Mouse (Mus musculus) heart, embryonic 14.5 days (tissue): ENCODE results near the gene Rnase13. TPM values are rescaled to one million over a fixed set of nuclear protein-coding genes. Genes with fewer than 3 reads are reported as not detected.

Experiments used
- ATAC-seq: fragments of 200-750 bp; cut with Nextera tagmentation; 2 replicates; pipeline ENCODE4 v1.8.0; 2017; ENCODE audit warnings: low read depth, moderate TSS enrichment; ENCODE audit not compliant: insufficient number of reproducible peaks, insufficient read depth, low FRiP score
- H3K27ac ChIP-seq, 2 experiments: fragments of 200-500 bp in 1 of 2; fragments of 300-500 bp in 1 of 2; sonication (generic) in 1 of 2; replicated peaks in 1 of 2; 2 replicates each; pipeline ENCODE4 v1.5.1; 2012 to 2014; ENCODE audit warnings: low read depth in 2 of 2, low read length in 2 of 2, control low read depth in 1 of 2, mild to moderate bottlenecking in 1 of 2, mixed read lengths in 1 of 2; ENCODE audit not compliant: control insufficient read depth in 1 of 2, insufficient read depth in 1 of 2
- H3K27me3 ChIP-seq: fragments of 300-500 bp; sonication (generic); 2 replicates; pipeline ENCODE4 v1.6.1; 2014; ENCODE audit warnings: mild to moderate bottlenecking, low read length, control low read depth; ENCODE audit not compliant: control insufficient read depth, insufficient read depth
- H3K36me3 ChIP-seq: fragments of 300-500 bp; sonication (generic); 2 replicates; pipeline ENCODE4 v1.6.1; 2014; ENCODE audit warnings: mild to moderate bottlenecking, control low read depth, low read length, mixed read lengths; ENCODE audit not compliant: control insufficient read depth, insufficient read depth
- H3K4me1 ChIP-seq, 2 experiments: fragments of 200-500 bp in 1 of 2; fragments of 300-500 bp in 1 of 2; sonication (generic) in 1 of 2; 2 replicates each; pipeline ENCODE4 v1.6.1; 2012 to 2014; ENCODE audit warnings: low read length in 2 of 2, control low read depth in 1 of 2, mixed read lengths in 1 of 2; ENCODE audit not compliant: control insufficient read depth in 2 of 2, insufficient read depth in 2 of 2
- H3K4me2 ChIP-seq: fragments of 300-500 bp; sonication (generic); 2 replicates; pipeline ENCODE4 v1.6.1; 2014; ENCODE audit warnings: mild to moderate bottlenecking, low read length
- H3K4me3 ChIP-seq, 2 experiments: fragments of 200-500 bp in 1 of 2; fragments of 300-500 bp in 1 of 2; sonication (generic) in 1 of 2; 2 replicates each; pipeline ENCODE4 v1.5.1; 2012 to 2014; ENCODE audit warnings: low read length in 2 of 2, mild to moderate bottlenecking in 2 of 2, control low read depth in 1 of 2, low read depth in 1 of 2, moderate library complexity in 1 of 2; ENCODE audit not compliant: control insufficient read depth in 1 of 2, insufficient read depth in 1 of 2
- H3K9ac ChIP-seq: fragments of 300-500 bp; sonication (generic); 2 replicates; pipeline ENCODE4 v1.6.1; 2014; ENCODE audit warnings: mild to moderate bottlenecking, low read length
- H3K9me3 ChIP-seq: fragments of 300-500 bp; sonication (generic); 2 replicates; pipeline ENCODE4 v1.6.1; 2016; ENCODE audit warnings: low read length, control low read depth; ENCODE audit not compliant: control insufficient read depth
- WGBS: fragments of 180-500 bp; shearing (Covaris S2); extraction: QIAGEN DNeasy Blood & Tissue Kit; methylation state at CpG from one replicate; pipeline ENCODE4 v1.1.7; 2014; 5-methylcytosine and 5-hydroxymethylcytosine counted together
- polyA plus RNA-seq: library from polyadenylated mRNA; unstranded; fragments of >200 nt; fragmentation: Nextera tagmentation; extraction: Ambion mirVana; gene quantifications from 2 replicates; pipeline ENCODE4 v1.2.1, GENCODE M21; 2014

Rnase13 gene
- polyA plus RNA-seq, 1 experiment from 2014 or later = not detected

GRCm38 (mm10) chr14:51922910-51923309, 337 bp upstream of the Rnase13 start:
- peaks cover 15 to 21% of the 10 kb centered on the region in 2 experiments for H3K4me1 ChIP-seq
- 77% methylated on average over 2 of the region's 2 CpGs for WGBS
- H3K9me3 ChIP-seq = no peaks in the 10 kb centered on the region
- no peak overlapping the region for H3K4me2 ChIP-seq
- no peaks in the 10 kb centered on the region for H3K27me3 ChIP-seq
- H3K9ac ChIP-seq = no peak overlapping the region
- ATAC-seq = no peak
- H3K4me3 ChIP-seq = no peak overlapping the region
- no peak overlapping the region for H3K27ac ChIP-seq
- no peaks in the 10 kb centered on the region for H3K36me3 ChIP-seq

- H3K9ac ChIP-seq = no peak overlapping the region
- no peaks in the 10 kb centered on the region for H3K36me3 ChIP-seq
- WGBS = 61% methylated on average over 16 of the region's 16 CpGs
- no peaks in the 10 kb centered on the region for H3K27me3 ChIP-seq
- no peak overlapping the region for H3K4me2 ChIP-seq
- peaks cover 15 to 21% of the 10 kb centered on the region in 2 experiments for H3K4me1 ChIP-seq
- no peak overlapping the region for H3K4me3 ChIP-seq
- 0 out of 4 replicates have a peak overlapping the region, but pooled peaks of 1 of the 2 experiments have one; percentile 44 for H3K27ac ChIP-seq
- 0 out of 2 replicates have a peak, but pooled peaks have one; percentile 47 for ATAC-seq
- no peaks in the 10 kb centered on the region for H3K9me3 ChIP-seq
These were observed 608 bp downstream of the Rnase13 start for GRCm38 (mm10) chr14:51921759-51922570.

DNA sequence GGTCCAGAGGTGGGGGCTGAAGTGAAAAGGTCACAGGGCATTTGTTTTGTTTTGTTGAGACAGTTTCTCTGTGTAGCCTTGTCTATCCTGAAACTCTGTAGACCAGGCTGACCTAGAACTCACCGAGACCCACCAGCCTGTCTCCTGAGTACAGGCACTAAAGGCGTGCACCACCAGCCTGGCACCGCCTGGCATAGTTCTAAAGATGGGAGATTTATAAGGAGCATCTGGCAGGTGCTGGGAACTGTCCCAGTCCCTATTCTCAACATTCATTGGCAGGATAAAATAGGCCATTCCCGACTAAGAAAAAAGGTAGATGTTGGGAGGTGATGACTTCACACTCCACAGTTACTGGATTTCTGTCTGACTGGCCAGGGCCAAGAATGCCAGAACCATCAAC, 3.6 kb downstream of the Rnase13 start:
- Histone ChIP-seq H3K9me3 (no peaks in the 10 kb centered on the region), H3K36me3 (no peaks in the 10 kb centered on the region), H3K27me3 (no peaks in the 10 kb centered on the region), H3K4me2 (no peak overlapping the region), H3K4me1 (peaks cover 30 to 31% of the 10 kb centered on the region in 2 experiments), H3K27ac (no peak overlapping the region), H3K4me3 (no peak overlapping the region), H3K9ac (no peak overlapping the region)
- 79% methylated on average over 4 of the region's 4 CpGs for WGBS
- ATAC-seq = no peak

GRCm38 (mm10) chr14:51918125-51918524, 4.4 kb downstream of the Rnase13 start, which contains the start of gene Tppp2:
Tppp2 (plus strand) TSS chr14:51918425.
- peaks cover 27 to 32% of the 10 kb centered on the region in 2 experiments for H3K4me1 ChIP-seq
- ATAC-seq = no peak
- 82% methylated on average over 4 of the region's 4 CpGs for WGBS
- no peaks in the 10 kb centered on the region for H3K27me3 ChIP-seq
- H3K9me3 ChIP-seq = no peaks in the 10 kb centered on the region
- no peak within 1 kb of the TSS for H3K4me2 ChIP-seq
- H3K4me3 ChIP-seq = no peak within 1 kb of the TSS
- H3K36me3 ChIP-seq = no peaks in the 10 kb centered on the region
- no peak within 1 kb of the TSS for H3K27ac ChIP-seq
- no peak within 1 kb of the TSS for H3K9ac ChIP-seq

DNA sequence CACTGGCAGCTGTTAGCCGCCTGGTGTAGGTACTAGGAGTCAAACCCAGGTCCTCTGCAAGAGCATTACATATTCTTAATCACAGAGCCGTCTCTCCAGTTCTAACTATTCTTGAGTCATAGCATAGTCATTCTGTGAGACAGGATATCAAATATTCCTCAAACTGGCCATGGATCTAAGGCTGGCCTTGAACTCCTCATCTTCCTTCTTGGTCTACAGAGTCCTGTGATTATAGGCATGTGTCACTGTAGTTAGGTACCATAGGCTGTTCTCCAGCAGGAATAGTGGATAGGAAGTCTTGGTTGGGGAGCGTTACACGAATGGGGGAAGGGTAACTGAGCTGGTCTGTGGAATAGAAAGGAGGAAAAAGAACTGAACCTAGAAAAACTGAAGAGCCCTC, 6.0 kb downstream of the Rnase13 start:
- H3K9me3 ChIP-seq = no peaks in the 10 kb centered on the region
- H3K4me3 ChIP-seq = no peak overlapping the region
- H3K9ac ChIP-seq = no peak overlapping the region
- ATAC-seq = no peak
- H3K27ac ChIP-seq = no peak overlapping the region
- no peaks in the 10 kb centered on the region for H3K36me3 ChIP-seq
- WGBS = 90% methylated on average over 4 of the region's 4 CpGs
- no peaks in the 10 kb centered on the region; the same call in 1 of the 2 replicates for H3K27me3 ChIP-seq
- peaks cover 15 to 25% of the 10 kb centered on the region in 2 experiments for H3K4me1 ChIP-seq
- H3K4me2 ChIP-seq = no peak overlapping the region

DNA sequence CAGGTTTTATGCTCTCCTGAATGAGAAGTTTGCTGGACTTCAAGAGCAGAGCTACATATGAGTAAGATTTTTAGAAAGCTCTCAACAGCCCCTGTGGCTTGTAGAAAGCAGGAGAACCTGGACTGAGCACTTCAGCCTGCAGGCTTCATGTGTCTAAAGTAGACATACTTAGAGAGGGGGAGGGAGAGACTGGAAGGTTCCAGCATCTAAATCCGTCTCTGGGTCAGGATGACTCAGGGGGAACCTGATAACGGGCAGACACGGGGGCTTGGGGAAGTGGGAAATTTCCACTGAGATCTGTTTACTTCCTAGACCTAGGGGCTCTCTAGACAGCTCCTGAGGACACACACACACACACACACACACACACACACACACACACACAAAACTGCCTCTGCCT, 7.5 kb downstream of the Rnase13 start:
- H3K9ac ChIP-seq = peak overlapping the region; percentile 22; the same call in 1 of the 2 replicates

DNA sequence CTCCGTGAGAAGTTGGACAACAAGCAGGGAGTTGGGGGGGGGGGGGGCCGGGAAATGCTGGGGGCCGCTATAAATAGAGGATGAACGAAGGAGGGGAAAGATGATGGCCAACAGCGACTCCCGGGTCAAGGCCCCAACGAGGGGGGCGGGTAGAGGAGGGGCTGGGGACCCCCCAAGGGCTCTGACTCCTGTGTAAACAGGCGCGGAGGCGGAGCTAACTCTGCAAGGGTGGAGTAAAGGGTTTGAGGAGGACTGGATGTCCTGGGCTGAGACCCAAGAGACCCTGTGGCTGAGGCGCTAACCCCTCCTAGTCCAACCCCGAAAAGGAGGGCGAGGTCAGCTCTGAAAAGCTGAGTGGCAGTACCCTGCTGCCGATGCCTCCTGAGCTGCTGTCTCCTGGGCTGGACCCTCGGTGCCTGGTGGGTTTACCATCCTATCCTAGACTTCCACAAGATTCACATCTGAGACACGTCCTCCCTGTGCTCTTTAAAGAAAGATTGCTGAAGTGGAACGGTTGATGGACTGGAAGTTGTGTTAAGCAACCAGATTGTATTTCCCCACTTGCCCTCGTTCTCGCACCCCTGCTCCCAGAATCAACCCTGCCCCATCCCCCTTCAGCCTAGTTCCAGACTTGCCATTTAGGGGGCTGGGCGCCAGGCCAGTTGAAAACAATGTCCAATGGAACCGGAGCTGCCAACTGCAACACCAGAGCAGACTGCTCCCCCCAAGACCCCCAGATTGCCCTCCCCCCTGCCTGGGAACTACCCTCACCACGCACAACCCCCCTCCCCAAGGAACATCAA, 8.4 kb downstream of the Rnase13 start, which contains the start of gene Ndrg2:
Gene Ndrg2, minus strand, starts transcription at position 199 of the 803 bp plus-strand sequence.
- Histone ChIP-seq H3K4me3 (peak within 1 kb of the TSS; percentile 63 to 82), H3K4me2 (peak within 1 kb of the TSS; percentile 98), H3K36me3 (peaks cover 22% of the 10 kb centered on the region), H3K9me3 (no peaks in the 10 kb centered on the region), H3K4me1 (peaks cover 13 to 24% of the 10 kb centered on the region in 2 experiments), H3K9ac (peak within 1 kb of the TSS; percentile 91), H3K27me3 (no peaks in the 10 kb centered on the region; the same call in 1 of the 2 replicates), H3K27ac (peak within 1 kb of the TSS; percentile 96 to 97)
- WGBS = 4% methylated on average over 21 of the region's 23 CpGs
- ATAC-seq = peak; percentile 64

More for the DNA sequence above, 7.5 kb downstream of the Rnase13 start:
- Histone ChIP-seq H3K36me3 (peaks cover 13% of the 10 kb centered on the region), H3K4me1 (peaks cover 13 to 24% of the 10 kb centered on the region in 2 experiments), H3K4me3 (no peak overlapping the region), H3K27ac (peak overlapping the region; percentile 92 to 96), H3K4me2 (peak overlapping the region; percentile 98), H3K27me3 (no peaks in the 10 kb centered on the region; the same call in 1 of the 2 replicates), H3K9me3 (no peaks in the 10 kb centered on the region)
- ATAC-seq = no peak
- WGBS = 2% methylated on average over 3 of the region's 3 CpGs
